Mouse (Mus musculus): ENCODE measurements around the gene Lnx2.

- TF ChIP-seq POLR2A (IDR thresholded peaks at IDR 0.05; ENCODE audit: borderline replicate concordance, extremely low read depth, low read depth, low read length) = no peak
- TF ChIP-seq CTCF (IDR thresholded peaks at IDR 0.05; ENCODE audit: insufficient read depth, low read length) = no peak
Observed at GRCm38 (mm10) chr5:147037601-147038000, 38.8 kb downstream of the Lnx2 start.
